Mouse (Mus musculus) MEL (cell line): ENCODE data around the gene Kif5a. TPM values are rescaled to one million over a fixed set of nuclear protein-coding genes. Genes with fewer than 3 reads are reported as not detected.
A peak's percentile ranks its signal among the peaks of the same experiment; 100 is the strongest.

ENCODE experiments used
- DNase-seq: peaks from one replicate; pipeline ENCODE4 v3.0.0; 2011; ENCODE audit warnings: low read depth, low spot score
- H3K27ac ChIP-seq: 2 replicates; pipeline ENCODE4 v1.5.1; 2012; ENCODE audit warnings: low read depth, mild to moderate bottlenecking, control low read depth, low read length, moderate library complexity; ENCODE audit not compliant: control insufficient read depth
- H3K27me3 ChIP-seq, 2 experiments: fragments of 150-350 bp in 1 of 2; sonication (generic) in 1 of 2; 2 replicates each; pipeline ENCODE4 v1.6.1; 2012; ENCODE audit warnings: low read length in 2 of 2, mild to moderate bottlenecking in 2 of 2, improper control_type of control experiment in 1 of 2, moderate library complexity in 1 of 2; ENCODE audit not compliant: insufficient read depth in 2 of 2, control insufficient read depth in 1 of 2
- H3K36me3 ChIP-seq, 2 experiments: 2 replicates each; pipeline ENCODE4 v1.6.1; 2012 to 2014; ENCODE audit warnings: low read length in 2 of 2, improper control_type of control experiment in 1 of 2, inconsistent platforms in 1 of 2, mild to moderate bottlenecking in 1 of 2; ENCODE audit not compliant: insufficient read depth in 2 of 2, control insufficient read depth in 1 of 2
- H3K4me1 ChIP-seq, 2 experiments: fragments of 150-350 bp in 1 of 2; sonication (generic) in 1 of 2; 2 replicates each; pipeline ENCODE4 v1.6.1; 2012; ENCODE audit warnings: low read length in 2 of 2, improper control_type of control experiment in 1 of 2, mild to moderate bottlenecking in 1 of 2; ENCODE audit not compliant: insufficient read depth in 2 of 2, control insufficient read depth in 1 of 2
- H3K4me3 ChIP-seq, 2 experiments: fragments of 150-350 bp in 1 of 2; sonication (generic) in 1 of 2; 2 replicates each; pipeline ENCODE4 v1.5.1; 2012; ENCODE audit warnings: low read depth in 2 of 2, low read length in 2 of 2, mild to moderate bottlenecking in 2 of 2, moderate library complexity in 2 of 2, control low read depth in 1 of 2, improper control_type of control experiment in 1 of 2; ENCODE audit not compliant: control insufficient read depth in 1 of 2, insufficient read depth in 1 of 2
- H3K79me2 ChIP-seq: 2 replicates; pipeline ENCODE4 v1.6.1; 2012; ENCODE audit warnings: mild to moderate bottlenecking, low read length, moderate library complexity; ENCODE audit not compliant: control insufficient read depth, poor library complexity, insufficient read depth
- H3K9ac ChIP-seq: 2 replicates; pipeline ENCODE4 v1.6.1; 2012; ENCODE audit warnings: low read depth, mild to moderate bottlenecking, control low read depth, low read length, moderate library complexity; ENCODE audit not compliant: control insufficient read depth, poor library complexity, severe bottlenecking
- H3K9me3 ChIP-seq: fragments of 150-350 bp; sonication (generic); replicated peaks from 2 replicates; pipeline ENCODE4 v1.6.1; 2012; ENCODE audit warnings: mild to moderate bottlenecking, low read length, improper control_type of control experiment, moderate library complexity; ENCODE audit not compliant: insufficient read depth
- BHLHE40 ChIP-seq: IDR thresholded peaks from 2 replicates; pipeline ENCODE4 v1.6.1; 2012; ENCODE audit warnings: low read depth, mild to moderate bottlenecking, inconsistent platforms, low read length, improper control_type of control experiment, borderline replicate concordance
- CHD1 ChIP-seq: IDR thresholded peaks from 2 replicates; pipeline ENCODE4 v1.6.1; 2012; ENCODE audit warnings: low read depth, mild to moderate bottlenecking, inconsistent platforms, low read length, improper control_type of control experiment
- CHD2 ChIP-seq: IDR thresholded peaks from 2 replicates; pipeline ENCODE4 v1.6.1; 2011; ENCODE audit warnings: low read length, improper control_type of control experiment
- ELF1 ChIP-seq: IDR thresholded peaks from 2 replicates; pipeline ENCODE4 v1.6.1; 2014; ENCODE audit warnings: low read depth, mild to moderate bottlenecking, inconsistent platforms, low read length, improper control_type of control experiment, moderate library complexity
- EP300 ChIP-seq, 2 experiments: IDR thresholded peaks; 2 replicates each; pipeline ENCODE4 v1.6.1; 2011; ENCODE audit warnings: improper control_type of control experiment in 2 of 2, low read length in 2 of 2, low read depth in 1 of 2, mild to moderate bottlenecking in 1 of 2
- ETS1 ChIP-seq: IDR thresholded peaks from 2 replicates; pipeline ENCODE4 v1.6.1; 2012; ENCODE audit warnings: low read depth, mild to moderate bottlenecking, inconsistent platforms, low read length, improper control_type of control experiment, moderate library complexity
- GATA1 ChIP-seq: IDR thresholded peaks from 2 replicates; pipeline ENCODE4 v1.6.1; 2011; ENCODE audit warnings: low read depth, low read length, improper control_type of control experiment
- KAT2A ChIP-seq: conservative IDR thresholded peaks from 2 replicates; pipeline ENCODE4 v1.6.1; 2012; ENCODE audit warnings: low read depth, low read length, improper control_type of control experiment, inconsistent platforms
- MAX ChIP-seq: IDR thresholded peaks from 2 replicates; pipeline ENCODE4 v1.6.1; 2011; ENCODE audit warnings: low read length, improper control_type of control experiment
- MAZ ChIP-seq: IDR thresholded peaks from 2 replicates; pipeline ENCODE4 v1.6.1; 2012; ENCODE audit warnings: low read depth, mild to moderate bottlenecking, inconsistent platforms, low read length, improper control_type of control experiment
- MXI1 ChIP-seq: IDR thresholded peaks from 2 replicates; pipeline ENCODE4 v1.6.1; 2011; ENCODE audit warnings: mild to moderate bottlenecking, low read depth, low read length, improper control_type of control experiment
- MYB ChIP-seq: IDR thresholded peaks from 2 replicates; pipeline ENCODE4 v1.6.1; 2011; ENCODE audit warnings: mild to moderate bottlenecking, low read depth, low read length, improper control_type of control experiment
- MYC ChIP-seq: IDR thresholded peaks from 2 replicates; pipeline ENCODE4 v1.6.1; 2011; ENCODE audit warnings: low read depth, mild to moderate bottlenecking, low read length, improper control_type of control experiment, moderate library complexity
- NELFE ChIP-seq: IDR thresholded peaks from 2 replicates; pipeline ENCODE4 v1.6.1; 2011; ENCODE audit warnings: low read depth, low read length, improper control_type of control experiment
- NRF1 ChIP-seq: IDR thresholded peaks from 2 replicates; pipeline ENCODE4 v1.6.1; 2014; ENCODE audit warnings: low read depth, mild to moderate bottlenecking, inconsistent platforms, low read length, improper control_type of control experiment, moderate library complexity; ENCODE audit not compliant: poor library complexity, insufficient read depth, severe bottlenecking
- POLR2AphosphoS2 ChIP-seq: IDR thresholded peaks from 2 replicates; pipeline ENCODE4 v1.6.1; 2011; ENCODE audit warnings: low read length, improper control_type of control experiment
- RCOR1 ChIP-seq: IDR thresholded peaks from 2 replicates; pipeline ENCODE4 v1.6.1; 2012; ENCODE audit warnings: low read depth, mild to moderate bottlenecking, inconsistent platforms, low read length, improper control_type of control experiment
- SIN3A ChIP-seq: IDR thresholded peaks from 2 replicates; pipeline ENCODE4 v1.6.1; 2012; ENCODE audit warnings: low read length, improper control_type of control experiment, inconsistent platforms
- TAL1 ChIP-seq: IDR thresholded peaks from 2 replicates; pipeline ENCODE4 v1.6.1; 2012; ENCODE audit warnings: mild to moderate bottlenecking, inconsistent platforms, low read length, moderate library complexity, mixed read lengths
- TBP ChIP-seq: IDR thresholded peaks from 2 replicates; pipeline ENCODE4 v1.8.0; 2011; ENCODE audit warnings: low read depth, low read length, improper control_type of control experiment
- TCF12 ChIP-seq: IDR thresholded peaks from 2 replicates; pipeline ENCODE4 v1.6.1; 2014; ENCODE audit warnings: low read depth, mild to moderate bottlenecking, inconsistent platforms, low read length, improper control_type of control experiment, moderate library complexity
- UBTF ChIP-seq: IDR thresholded peaks from 2 replicates; pipeline ENCODE4 v1.6.1; 2012; ENCODE audit warnings: low read depth, mild to moderate bottlenecking, inconsistent platforms, low read length, improper control_type of control experiment, moderate library complexity, borderline replicate concordance; ENCODE audit not compliant: insufficient read depth
- ZC3H11A ChIP-seq: IDR thresholded peaks from 2 replicates; pipeline ENCODE4 v1.6.1; 2012; ENCODE audit warnings: low read depth, mild to moderate bottlenecking, inconsistent platforms, low read length, improper control_type of control experiment
- ZKSCAN1 ChIP-seq: IDR thresholded peaks from 2 replicates; pipeline ENCODE4 v1.6.1; 2012; ENCODE audit warnings: low read depth, mild to moderate bottlenecking, inconsistent platforms, low read length, improper control_type of control experiment, moderate library complexity
- ZMIZ1 ChIP-seq: IDR thresholded peaks from 2 replicates; pipeline ENCODE4 v1.6.1; 2012; ENCODE audit warnings: low read depth, mild to moderate bottlenecking, inconsistent platforms, low read length, improper control_type of control experiment, moderate library complexity
- ZNF384 ChIP-seq: IDR thresholded peaks from 2 replicates; pipeline ENCODE4 v1.6.1; 2012; ENCODE audit warnings: low read depth, mild to moderate bottlenecking, inconsistent platforms, low read length, improper control_type of control experiment
- polyA plus RNA-seq, 2 experiments: library from polyadenylated mRNA; stranded (reverse) in 1 of 2; unstranded in 1 of 2; fragments of >175 nt in 1 of 2; fragments of >200 nt in 1 of 2; gene quantifications; 2 replicates each; pipeline versions ENCODE4 v1.2.1 to v1.2.4; 2012; ENCODE audit warnings: low replicate concordance in 2 of 2, low read depth in 1 of 2; ENCODE audit not compliant: insufficient read length in 2 of 2, insufficient read depth in 1 of 2, missing spikeins in 1 of 2
- total RNA-seq: library from RNA; depleted of rRNA; stranded (reverse); fragments of 300-350 nt; gene quantifications from 2 replicates; pipeline ENCODE4 v1.2.3, GENCODE M21; 2012

Gene Kif5a
- total and polyA plus RNA-seq, 3 experiments, result 0.42 to 1.3 TPM; not detected in 1

GRCm38 (mm10) chr10:127205373-127205772, 57.8 kb downstream of the Kif5a start:
- peak overlapping the region; percentile 2 to 6; a peak in 2 of 4 replicates for H3K4me3 ChIP-seq
- peak; percentile 92 for DNase-seq
- H3K9ac ChIP-seq, result peak overlapping the region; percentile 52

DNA sequence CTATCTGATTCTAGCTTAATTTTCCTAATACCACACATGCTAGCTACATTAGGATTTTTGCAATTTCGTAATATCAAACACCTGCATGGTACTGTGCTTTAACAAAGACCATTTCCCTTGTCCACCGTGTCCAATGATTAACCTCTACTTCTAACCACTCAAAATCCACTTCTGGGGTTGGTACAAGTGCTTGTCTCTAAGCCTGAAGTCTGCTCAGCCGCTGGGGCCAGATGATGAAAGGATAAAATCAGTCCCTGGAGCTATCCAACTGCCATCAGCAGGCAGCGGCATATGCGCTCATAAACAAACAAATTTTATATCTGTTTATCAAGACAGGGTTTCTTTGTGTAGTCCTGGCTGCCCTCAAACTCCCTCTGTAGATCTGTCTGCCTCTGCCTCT, 58.6 kb downstream of the Kif5a start:
- Histone ChIP-seq H3K9ac (peak overlapping the region; percentile 48), H3K27ac (peak overlapping the region; percentile 94), H3K4me3 (peak overlapping the region in 1 of 2 experiments; percentile 6; a peak in 1 of 4 replicates), H3K36me3 (peaks cover 19 to 30% of the 10 kb centered on the region in 2 experiments), H3K79me2 (peaks cover 13% of the 10 kb centered on the region), H3K27me3 (no peaks in the 10 kb centered on the region), H3K4me1 (peaks cover 25 to 30% of the 10 kb centered on the region in 2 experiments), H3K9me3 (no peaks in the 10 kb centered on the region)
- no peak for DNase-seq
- TF ChIP-seq TAL1, result no peak
- TF ChIP-seq BHLHE40, result 0 out of 2 replicates have a peak, but pooled peaks have one; percentile 26
- TF ChIP-seq EP300 (IDR thresholded peaks at IDR 0.05; ENCODE audit: low read depth in 1 of 2, low read length in 2 of 2), result peak; percentile 49 to 51; a peak in 2 of 4 replicates
- peak; percentile 39; the same call in 1 of the 2 replicates for TF ChIP-seq ETS1
- 0 out of 2 replicates have a peak, but pooled peaks have one; percentile 49 for TF ChIP-seq MYB
- no peak for TF ChIP-seq TBP
- TF ChIP-seq TCF12, result 0 out of 2 replicates have a peak, but pooled peaks have one; percentile 29
- no peak for TF ChIP-seq ZMIZ1

More at GRCm38 (mm10) chr10:127205373-127205772, 57.8 kb downstream of the Kif5a start:
- peaks cover 15 to 35% of the 10 kb centered on the region in 2 experiments for H3K36me3 ChIP-seq
- H3K79me2 ChIP-seq, result peaks cover 21% of the 10 kb centered on the region
- no peaks in the 10 kb centered on the region for H3K27me3 ChIP-seq
- peaks cover 28 to 36% of the 10 kb centered on the region in 2 experiments for H3K4me1 ChIP-seq
- TF ChIP-seq MXI1, result peak; percentile 81
- peak; percentile 99 for TF ChIP-seq ZKSCAN1
- no peak for TF ChIP-seq CHD1
- TF ChIP-seq NRF1, result peak; percentile 58; the same call in 1 of the 2 replicates
- peak; percentile 94 for TF ChIP-seq TCF12
- TF ChIP-seq ETS1, result peak; percentile 89
- peak; percentile 95 for TF ChIP-seq MYB
- peak; percentile 81; the same call in 1 of the 2 replicates for TF ChIP-seq BHLHE40
- TF ChIP-seq KAT2A, result no peak
- TF ChIP-seq MAZ, result peak; percentile 84
- TF ChIP-seq TAL1, result peak; percentile 93
- peak; percentile 78 for TF ChIP-seq RCOR1
- TF ChIP-seq NELFE, result peak; percentile 24; the same call in 1 of the 2 replicates
- TF ChIP-seq POLR2AphosphoS2, result no peak
- peak; percentile 84 for TF ChIP-seq ZMIZ1
- no peak for TF ChIP-seq CHD2
- TF ChIP-seq ZNF384, result no peak
- TF ChIP-seq MAX, result peak; percentile 71
- TF ChIP-seq MYC, result no peak
- peak; percentile 91 for TF ChIP-seq TBP
- peak; percentile 91 to 97 for TF ChIP-seq EP300 (IDR thresholded peaks at IDR 0.05; ENCODE audit: low read depth in 1 of 2, low read length in 2 of 2)
- TF ChIP-seq ZC3H11A, result no peak
- peak; percentile 94 for TF ChIP-seq SIN3A
- TF ChIP-seq GATA1, result peak; percentile 85
- TF ChIP-seq UBTF, result 0 out of 2 replicates have a peak, but pooled peaks have one; percentile 40
- TF ChIP-seq ELF1, result peak; percentile 26; the same call in 1 of the 2 replicates
- no peaks in the 10 kb centered on the region for H3K9me3 ChIP-seq
- H3K27ac ChIP-seq, result peak overlapping the region; percentile 94
